Mouse (Mus musculus) kidney, postnatal 4 days (tissue): Measurements from ENCODE around the gene Scnn1g.

Source experiments
- DNase-seq, 2 experiments: peaks; one replicate each; pipeline ENCODE4 v3.0.0; 2021; ENCODE audit warnings: mixed read lengths in 2 of 2

The Scnn1g gene

GRCm38 (mm10) chr7:121778980-121779379 lies 44.7 kb downstream of the Scnn1g start:
- no peak for DNase-seq

- DNase-seq: no peak
These were observed 45.1 kb downstream of the Scnn1g start for GRCm38 (mm10) chr7:121779409-121779808.

DNA sequence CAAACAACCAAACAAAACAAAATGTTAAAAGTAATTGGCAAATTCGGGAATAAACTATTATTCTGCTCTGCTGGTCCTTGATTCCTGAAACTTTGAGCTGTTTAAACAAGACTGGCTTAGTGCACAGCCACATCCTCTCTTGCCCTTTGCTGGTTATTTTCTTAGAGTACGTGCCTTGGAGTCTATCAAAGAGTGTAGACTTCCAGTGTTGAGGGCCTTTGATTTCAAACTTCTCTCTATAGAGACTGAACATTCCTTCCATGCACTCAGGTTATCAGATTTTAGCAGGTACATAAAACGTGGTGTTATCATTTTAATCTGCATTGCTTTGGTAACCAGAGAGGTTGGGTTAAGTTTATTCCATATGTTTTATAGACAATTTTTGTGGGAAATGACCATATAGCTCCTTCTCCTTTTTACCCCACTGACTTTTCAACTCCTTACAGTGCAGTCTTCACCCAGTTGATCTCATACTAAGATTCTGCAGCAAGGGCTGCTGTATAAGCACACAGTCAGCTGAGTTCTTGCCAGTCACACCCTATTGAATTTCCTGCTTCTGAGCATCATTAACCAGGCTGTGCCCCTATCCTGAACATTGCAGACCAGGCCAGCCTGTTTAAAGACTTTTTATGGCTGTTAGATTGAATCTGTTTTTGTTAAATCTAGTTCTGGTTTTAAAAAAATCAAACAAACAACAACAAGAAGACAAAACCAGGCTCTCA lies 48.1 kb downstream of the Scnn1g start:
- no peak for DNase-seq

DNA sequence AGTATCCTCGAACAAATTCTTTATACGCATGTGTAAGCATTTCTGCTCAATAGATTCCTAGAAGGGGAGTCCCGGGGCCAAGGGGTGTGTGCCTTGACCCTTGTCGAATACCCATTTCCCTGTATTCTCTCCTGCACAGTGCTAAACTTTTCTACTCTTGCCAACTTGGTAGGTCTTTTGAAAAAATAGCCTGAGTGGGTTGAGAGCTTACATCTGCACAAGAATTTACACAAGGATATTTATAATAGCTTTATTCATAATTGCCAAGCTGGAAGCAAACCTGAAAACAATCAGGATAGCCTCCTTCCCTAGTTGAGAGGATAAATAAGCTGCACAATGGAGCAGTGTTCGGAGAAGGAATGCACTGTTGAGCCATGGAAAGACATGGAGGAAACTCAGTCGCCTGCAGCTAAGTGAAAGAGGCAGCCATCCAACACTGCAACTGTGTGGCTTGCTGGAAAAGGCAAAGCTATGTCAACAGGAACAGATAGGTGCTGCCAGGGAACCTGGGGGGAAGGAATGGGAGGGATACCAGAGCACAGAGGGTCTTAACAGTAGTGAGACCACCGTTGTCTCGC lies 51.5 kb downstream of the Scnn1g start:
- DNase-seq: no peak

GRCm38 (mm10) chr7:121797781-121798180 lies 63.5 kb downstream of the Scnn1g start:
- no peak for DNase-seq

DNA sequence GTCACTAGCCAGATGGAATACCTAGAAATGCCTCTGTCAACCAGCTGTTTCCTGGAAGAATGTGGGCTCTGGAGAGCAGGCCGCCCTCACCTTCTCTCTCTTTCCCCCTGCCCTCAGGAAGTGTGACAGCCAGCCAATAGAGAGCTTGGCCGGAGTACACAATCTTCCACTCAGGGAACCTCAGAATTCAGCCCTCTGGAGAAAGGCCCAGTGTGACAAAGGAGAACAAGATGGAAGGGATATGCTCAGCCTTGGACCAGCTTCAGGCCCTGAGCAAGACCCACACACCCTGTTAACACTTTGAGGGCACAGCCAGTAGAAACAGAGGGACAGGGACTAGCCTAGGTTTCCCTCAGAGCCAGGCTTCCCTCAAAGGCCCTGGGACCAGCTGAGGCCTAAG lies 68.2 kb downstream of the Scnn1g start:
- DNase-seq: peak in 1 of 2 experiments; percentile 7

GRCm38 (mm10) chr7:121803011-121803410 lies 68.7 kb downstream of the Scnn1g start:
- DNase-seq: no peak

- no peak for DNase-seq
These were observed 71.7 kb downstream of the Scnn1g start for GRCm38 (mm10) chr7:121805811-121806496.

DNA sequence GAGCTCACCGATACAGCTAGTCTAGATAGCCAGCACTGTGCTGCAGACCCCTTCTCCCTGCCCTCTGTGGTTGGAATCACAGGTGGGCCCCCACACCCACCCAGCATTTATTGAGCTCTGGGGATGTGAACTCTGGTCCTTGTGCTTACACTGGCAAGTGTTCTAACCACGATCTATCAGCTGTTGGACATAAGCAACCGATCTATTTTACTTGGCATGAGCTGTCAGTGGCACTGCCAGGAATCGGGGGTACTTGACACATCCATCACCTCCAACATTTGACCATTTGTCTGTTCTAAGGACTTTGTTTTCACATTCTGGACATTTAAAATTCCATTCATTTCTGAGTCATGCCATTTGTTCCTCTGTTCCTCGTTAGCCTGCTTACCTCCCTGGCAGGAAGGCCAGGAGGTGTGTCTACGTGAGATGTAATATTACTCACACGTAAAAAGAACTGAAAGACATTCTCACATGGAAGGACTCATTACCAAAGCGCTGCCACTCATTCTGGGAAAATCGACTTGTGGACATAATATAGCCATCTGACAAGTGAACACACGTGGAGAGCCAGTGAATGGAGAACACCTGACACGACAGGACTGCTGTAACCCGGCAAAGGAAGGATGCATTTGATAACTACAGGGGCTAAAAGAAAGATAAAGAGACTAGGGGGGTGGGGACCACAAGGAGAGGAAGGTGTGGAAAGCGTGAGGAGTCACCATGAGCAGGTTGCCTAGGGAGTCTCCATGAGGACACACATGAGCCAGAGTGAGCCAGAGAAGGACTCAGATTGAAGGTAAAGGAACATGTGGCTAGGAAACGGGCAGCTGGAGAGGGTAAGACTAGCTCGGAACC lies 73.7 kb downstream of the Scnn1g start:
- DNase-seq: no peak
